Mouse (Mus musculus) MEL (cell line): ENCODE results near the gene Lonp2. TPM values are rescaled to one million over a fixed set of nuclear protein-coding genes. Genes with fewer than 3 reads are reported as not detected.

Experiments
- DNase-seq: peaks from one replicate; pipeline ENCODE4 v3.0.0; 2011; ENCODE audit warnings: low read depth, low spot score
- H3K27ac ChIP-seq: 2 replicates; pipeline ENCODE4 v1.5.1; 2012; ENCODE audit warnings: low read depth, mild to moderate bottlenecking, control low read depth, low read length, moderate library complexity; ENCODE audit not compliant: control insufficient read depth
- H3K27me3 ChIP-seq, 2 experiments: fragments of 150-350 bp in 1 of 2; sonication (generic) in 1 of 2; 2 replicates each; pipeline ENCODE4 v1.6.1; 2012; ENCODE audit warnings: low read length in 2 of 2, mild to moderate bottlenecking in 2 of 2, improper control_type of control experiment in 1 of 2, moderate library complexity in 1 of 2; ENCODE audit not compliant: insufficient read depth in 2 of 2, control insufficient read depth in 1 of 2
- H3K36me3 ChIP-seq, 2 experiments: 2 replicates each; pipeline ENCODE4 v1.6.1; 2012 to 2014; ENCODE audit warnings: low read length in 2 of 2, improper control_type of control experiment in 1 of 2, inconsistent platforms in 1 of 2, mild to moderate bottlenecking in 1 of 2; ENCODE audit not compliant: insufficient read depth in 2 of 2, control insufficient read depth in 1 of 2
- H3K4me1 ChIP-seq, 2 experiments: fragments of 150-350 bp in 1 of 2; sonication (generic) in 1 of 2; 2 replicates each; pipeline ENCODE4 v1.6.1; 2012; ENCODE audit warnings: low read length in 2 of 2, improper control_type of control experiment in 1 of 2, mild to moderate bottlenecking in 1 of 2; ENCODE audit not compliant: insufficient read depth in 2 of 2, control insufficient read depth in 1 of 2
- H3K4me3 ChIP-seq, 2 experiments: fragments of 150-350 bp in 1 of 2; sonication (generic) in 1 of 2; 2 replicates each; pipeline ENCODE4 v1.5.1; 2012; ENCODE audit warnings: low read depth in 2 of 2, low read length in 2 of 2, mild to moderate bottlenecking in 2 of 2, moderate library complexity in 2 of 2, control low read depth in 1 of 2, improper control_type of control experiment in 1 of 2; ENCODE audit not compliant: control insufficient read depth in 1 of 2, insufficient read depth in 1 of 2
- H3K79me2 ChIP-seq: 2 replicates; pipeline ENCODE4 v1.6.1; 2012; ENCODE audit warnings: mild to moderate bottlenecking, low read length, moderate library complexity; ENCODE audit not compliant: control insufficient read depth, poor library complexity, insufficient read depth
- H3K9ac ChIP-seq: 2 replicates; pipeline ENCODE4 v1.6.1; 2012; ENCODE audit warnings: low read depth, mild to moderate bottlenecking, control low read depth, low read length, moderate library complexity; ENCODE audit not compliant: control insufficient read depth, poor library complexity, severe bottlenecking
- H3K9me3 ChIP-seq: fragments of 150-350 bp; sonication (generic); replicated peaks from 2 replicates; pipeline ENCODE4 v1.6.1; 2012; ENCODE audit warnings: mild to moderate bottlenecking, low read length, improper control_type of control experiment, moderate library complexity; ENCODE audit not compliant: insufficient read depth
- BHLHE40 ChIP-seq: IDR thresholded peaks from 2 replicates; pipeline ENCODE4 v1.6.1; 2012; ENCODE audit warnings: low read depth, mild to moderate bottlenecking, inconsistent platforms, low read length, improper control_type of control experiment, borderline replicate concordance
- CHD1 ChIP-seq: IDR thresholded peaks from 2 replicates; pipeline ENCODE4 v1.6.1; 2012; ENCODE audit warnings: low read depth, mild to moderate bottlenecking, inconsistent platforms, low read length, improper control_type of control experiment
- E2F4 ChIP-seq: IDR thresholded peaks from 2 replicates; pipeline ENCODE4 v1.6.1; 2011; ENCODE audit warnings: low read depth, low read length, improper control_type of control experiment, borderline replicate concordance
- GATA1 ChIP-seq: IDR thresholded peaks from 2 replicates; pipeline ENCODE4 v1.6.1; 2011; ENCODE audit warnings: low read depth, low read length, improper control_type of control experiment
- JUND ChIP-seq: IDR thresholded peaks from 2 replicates; pipeline ENCODE4 v1.6.1; 2011; ENCODE audit warnings: low read depth, mild to moderate bottlenecking, improper control_type of control experiment, low read length
- KAT2A ChIP-seq: conservative IDR thresholded peaks from 2 replicates; pipeline ENCODE4 v1.6.1; 2012; ENCODE audit warnings: low read depth, low read length, improper control_type of control experiment, inconsistent platforms
- MAZ ChIP-seq: IDR thresholded peaks from 2 replicates; pipeline ENCODE4 v1.6.1; 2012; ENCODE audit warnings: low read depth, mild to moderate bottlenecking, inconsistent platforms, low read length, improper control_type of control experiment
- MEF2A ChIP-seq: IDR thresholded peaks from 2 replicates; pipeline ENCODE4 v1.6.1; 2014; ENCODE audit warnings: low read depth, mild to moderate bottlenecking, inconsistent platforms, low read length, improper control_type of control experiment; ENCODE audit not compliant: poor library complexity, insufficient replicate concordance, severe bottlenecking; ENCODE audit errors: extremely low read depth
- MXI1 ChIP-seq: IDR thresholded peaks from 2 replicates; pipeline ENCODE4 v1.6.1; 2011; ENCODE audit warnings: mild to moderate bottlenecking, low read depth, low read length, improper control_type of control experiment
- MYC ChIP-seq: IDR thresholded peaks from 2 replicates; pipeline ENCODE4 v1.6.1; 2011; ENCODE audit warnings: low read depth, mild to moderate bottlenecking, low read length, improper control_type of control experiment, moderate library complexity
- NRF1 ChIP-seq: IDR thresholded peaks from 2 replicates; pipeline ENCODE4 v1.6.1; 2014; ENCODE audit warnings: low read depth, mild to moderate bottlenecking, inconsistent platforms, low read length, improper control_type of control experiment, moderate library complexity; ENCODE audit not compliant: poor library complexity, insufficient read depth, severe bottlenecking
- POLR2A ChIP-seq, 2 experiments: IDR thresholded peaks; 2 replicates each; pipeline ENCODE4 v1.6.1; 2011 to 2012; ENCODE audit warnings: low read length in 2 of 2, mild to moderate bottlenecking in 2 of 2, control low read depth in 1 of 2, improper control_type of control experiment in 1 of 2, low read depth in 1 of 2, moderate library complexity in 1 of 2; ENCODE audit not compliant: control insufficient read depth in 1 of 2, insufficient read depth in 1 of 2, poor library complexity in 1 of 2
- POLR2AphosphoS2 ChIP-seq: IDR thresholded peaks from 2 replicates; pipeline ENCODE4 v1.6.1; 2011; ENCODE audit warnings: low read length, improper control_type of control experiment
- RCOR1 ChIP-seq: IDR thresholded peaks from 2 replicates; pipeline ENCODE4 v1.6.1; 2012; ENCODE audit warnings: low read depth, mild to moderate bottlenecking, inconsistent platforms, low read length, improper control_type of control experiment
- SIN3A ChIP-seq: IDR thresholded peaks from 2 replicates; pipeline ENCODE4 v1.6.1; 2012; ENCODE audit warnings: low read length, improper control_type of control experiment, inconsistent platforms
- TAL1 ChIP-seq: IDR thresholded peaks from 2 replicates; pipeline ENCODE4 v1.6.1; 2012; ENCODE audit warnings: mild to moderate bottlenecking, inconsistent platforms, low read length, moderate library complexity, mixed read lengths
- USF1 ChIP-seq: IDR thresholded peaks from 2 replicates; pipeline ENCODE4 v1.6.1; 2014; ENCODE audit warnings: low read depth, mild to moderate bottlenecking, inconsistent platforms, low read length, improper control_type of control experiment, moderate library complexity
- ZC3H11A ChIP-seq: IDR thresholded peaks from 2 replicates; pipeline ENCODE4 v1.6.1; 2012; ENCODE audit warnings: low read depth, mild to moderate bottlenecking, inconsistent platforms, low read length, improper control_type of control experiment
- ZKSCAN1 ChIP-seq: IDR thresholded peaks from 2 replicates; pipeline ENCODE4 v1.6.1; 2012; ENCODE audit warnings: low read depth, mild to moderate bottlenecking, inconsistent platforms, low read length, improper control_type of control experiment, moderate library complexity
- ZMIZ1 ChIP-seq: IDR thresholded peaks from 2 replicates; pipeline ENCODE4 v1.6.1; 2012; ENCODE audit warnings: low read depth, mild to moderate bottlenecking, inconsistent platforms, low read length, improper control_type of control experiment, moderate library complexity
- ZNF384 ChIP-seq: IDR thresholded peaks from 2 replicates; pipeline ENCODE4 v1.6.1; 2012; ENCODE audit warnings: low read depth, mild to moderate bottlenecking, inconsistent platforms, low read length, improper control_type of control experiment
- polyA plus RNA-seq, 2 experiments: library from polyadenylated mRNA; stranded (reverse) in 1 of 2; unstranded in 1 of 2; fragments of >175 nt in 1 of 2; fragments of >200 nt in 1 of 2; gene quantifications; 2 replicates each; pipeline versions ENCODE4 v1.2.1 to v1.2.4; 2012; ENCODE audit warnings: low replicate concordance in 2 of 2, low read depth in 1 of 2; ENCODE audit not compliant: insufficient read length in 2 of 2, insufficient read depth in 1 of 2, missing spikeins in 1 of 2
- total RNA-seq: library from RNA; depleted of rRNA; stranded (reverse); fragments of 300-350 nt; gene quantifications from 2 replicates; pipeline ENCODE4 v1.2.3, GENCODE M21; 2012

Gene Lonp2
- total and polyA plus RNA-seq, 3 experiments, result 26.6 to 31.2 TPM; not detected in 1

DNA sequence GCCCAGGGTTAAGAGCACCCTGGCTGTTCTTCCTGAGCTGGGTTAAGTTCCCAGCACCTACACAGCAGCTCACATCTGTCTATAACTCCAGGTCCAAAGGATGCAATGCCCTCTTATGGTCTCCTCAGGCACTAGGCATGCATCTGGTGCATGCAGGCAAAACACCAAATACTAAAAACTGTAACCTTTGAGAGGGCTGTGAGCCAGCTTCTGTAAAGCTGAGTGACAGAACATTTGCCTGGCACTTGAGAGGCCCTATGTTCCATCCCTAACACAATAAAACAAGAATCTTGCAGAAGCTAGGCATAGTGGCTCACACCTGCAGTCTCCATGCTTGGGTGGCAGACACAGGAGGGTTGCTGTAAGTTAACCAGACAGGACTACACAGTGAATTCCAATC is 117.8 kb downstream of the Lonp2 start:
- peaks cover 19 to 22% of the 10 kb centered on the region in 2 experiments; a peak in 3 of 4 replicates for H3K4me1 ChIP-seq
- H3K79me2 ChIP-seq, result peaks cover 65% of the 10 kb centered on the region
- H3K9me3 ChIP-seq, result no peaks in the 10 kb centered on the region
- TF ChIP-seq TAL1 (no peak), USF1 (no peak), GATA1 (no peak), E2F4 (no peak), POLR2AphosphoS2 (no peak), MAZ (no peak), KAT2A (no peak)
- peak; percentile 17 for DNase-seq
- H3K4me3 ChIP-seq, result no peak overlapping the region
- H3K36me3 ChIP-seq, result peaks cover 0 to 50% of the 10 kb centered on the region in 2 experiments; a peak in 2 of 4 replicates
- no peaks in the 10 kb centered on the region for H3K27me3 ChIP-seq
- H3K9ac ChIP-seq, result no peak overlapping the region
- H3K27ac ChIP-seq, result no peak overlapping the region; the same call in 1 of the 2 replicates

DNA sequence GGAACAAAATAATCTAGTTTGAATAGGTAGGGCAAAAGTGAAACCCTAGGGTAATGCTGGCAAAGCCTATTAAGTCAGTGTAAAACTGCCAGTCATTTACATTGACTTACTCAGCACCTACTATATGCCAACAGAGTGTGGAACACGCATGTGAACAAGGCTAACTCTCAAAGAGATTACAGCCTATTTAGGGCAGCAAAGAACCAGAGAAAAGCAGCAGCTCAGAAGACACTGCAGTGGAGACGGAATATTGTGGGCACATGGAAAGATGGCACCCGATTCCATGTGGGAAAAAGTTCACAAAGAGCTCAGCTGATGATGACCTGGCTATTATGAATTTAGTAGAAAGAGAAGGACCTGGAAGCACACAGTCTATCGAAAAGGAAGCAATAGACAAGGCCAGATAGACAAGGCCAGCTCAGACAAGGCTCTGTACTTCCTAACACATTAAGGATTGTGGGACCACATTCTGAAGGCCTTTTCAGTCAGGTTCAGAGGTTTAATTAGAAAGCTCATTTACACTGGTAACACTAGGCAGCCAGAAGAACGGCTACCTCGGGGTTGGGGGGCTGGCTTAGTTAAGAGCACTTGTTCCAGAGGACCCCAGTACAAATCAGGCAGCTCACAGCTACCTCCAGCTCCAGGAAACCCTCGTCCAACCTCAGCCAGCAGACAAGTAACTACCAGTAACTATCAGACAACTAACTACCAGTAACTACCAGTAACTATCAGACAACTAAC is 118.9 kb downstream of the Lonp2 start:
- no peak overlapping the region for H3K4me3 ChIP-seq
- H3K27ac ChIP-seq, result peak overlapping the region; percentile 42
- H3K9ac ChIP-seq, result 0 out of 2 replicates have a peak overlapping the region, but pooled peaks have one; percentile 36
- no peaks in the 10 kb centered on the region for H3K27me3 ChIP-seq
- TF ChIP-seq JUND (no peak), MEF2A (no peak), RCOR1 (no peak), MYC (no peak), SIN3A (no peak), ZKSCAN1 (no peak), MXI1 (no peak), POLR2AphosphoS2 (no peak), BHLHE40 (no peak), MAZ (no peak), E2F4 (no peak), ZNF384 (no peak), POLR2A (IDR thresholded peaks at IDR 0.05; ENCODE audit: control insufficient read depth in 1 of 2, insufficient read depth in 1 of 2, low read depth in 1 of 2, low read length in 2 of 2, poor library complexity in 1 of 2) (no peak), ZMIZ1 (no peak), NRF1 (no peak), ZC3H11A (no peak), CHD1 (no peak)
- peaks cover 15 to 22% of the 10 kb centered on the region in 2 experiments for H3K4me1 ChIP-seq
- no peaks in the 10 kb centered on the region for H3K9me3 ChIP-seq
- peak; percentile 34 for DNase-seq
- H3K36me3 ChIP-seq, result peaks cover 0 to 47% of the 10 kb centered on the region in 2 experiments; a peak in 2 of 4 replicates
- H3K79me2 ChIP-seq, result peaks cover 61% of the 10 kb centered on the region
